Comparison of ENCODE assay signal across 9 mouse cellular contexts in genomic region chr2:158886571-158886970, GRCm38 (mm10).
DNase-seq lines count a peak whose midpoint lies in the region; ATAC-seq lines count a peak whose summit lies in the region.
"Had no signal": no experiment of that assay in that cellular context is flagged by ENCODE, and none has a peak within 500 bp of the region (broad histone marks: within the 10 kb centered on the region; RNA-seq: fewer than 3 reads in every experiment).

No protein-coding gene starts in this region.

- ATAC-seq in CD4-positive, CD25-positive, alpha-beta regulatory T cell, adult 4 months, result no peak
- ATAC-seq in liver, embryonic 11.5 days (replicated peaks; ENCODE audit: low FRiP score), result no peak
- peak; percentile 39 to 46; a peak in 2 of 4 replicates for ATAC-seq in hematopoietic stem cell, adult 5-6 weeks (replicated peaks in 1 of 2; ENCODE audit: insufficient read depth in 1 of 2, low FRiP score in 2 of 2, low TSS enrichment in 1 of 2, low read depth in 1 of 2, poor library complexity in 2 of 2, severe bottlenecking in 2 of 2)
- ATAC-seq in inflammation-experienced regulatory T-cells, adult 6 months, result no peak

- no peak overlapping the region for H3K27ac ChIP-seq in liver, embryonic 11.5 days (ENCODE audit: low read depth, low read length)
- H3K27ac ChIP-seq: limb, embryonic 12.5 days had no signal

- H3K27me3 ChIP-seq in liver, embryonic 11.5 days (replicated peaks; ENCODE audit: control insufficient read depth, insufficient read depth, low read length), result no peaks in the 10 kb centered on the region
- H3K27me3 ChIP-seq: limb, embryonic 12.5 days had no signal

- no peaks in the 10 kb centered on the region for H3K4me1 ChIP-seq in liver, embryonic 11.5 days (replicated peaks; ENCODE audit: control insufficient read depth, insufficient read depth, low read length)
- H3K4me1 ChIP-seq: limb, embryonic 12.5 days had no signal

- WGBS in liver, embryonic 11.5 days, result 45% methylated on average over 6 of the region's 6 CpGs

- intact Hi-C loops in left cerebral cortex, postnatal 25 days (cut with DNase I), result no loop called here

- peak; percentile 55 for DNase-seq in CD4-positive, CD25-positive, alpha-beta regulatory T cell, adult 2 months (ENCODE audit: low read depth, low spot score)
- DNase-seq in liver, result peak; percentile 48
- no peak for DNase-seq in liver, embryonic 11.5 days (ENCODE audit: low spot score)
- peak; percentile 71 for DNase-seq in thymus, postnatal 0 days (ENCODE audit: low spot score)
- DNase-seq in left cerebral cortex, postnatal 25 days (ENCODE audit: low spot score in 2 of 2), result no peak

- H3K4me2 ChIP-seq in liver, embryonic 11.5 days, result no peak overlapping the region
- H3K4me2 ChIP-seq: limb, embryonic 12.5 days had no signal

- H3K9ac ChIP-seq in liver, embryonic 11.5 days (ENCODE audit: low read depth, low read length), result no peak overlapping the region
- H3K9ac ChIP-seq: limb, embryonic 12.5 days had no signal

- H3K9me3 ChIP-seq in liver, embryonic 11.5 days (ENCODE audit: control insufficient read depth, low read length), result no peaks in the 10 kb centered on the region
- H3K9me3 ChIP-seq: limb, embryonic 12.5 days had no signal

- no peak overlapping the region for H3K4me3 ChIP-seq in liver, embryonic 11.5 days (ENCODE audit: low read depth, low read length)
- H3K4me3 ChIP-seq: limb, embryonic 12.5 days had no signal

- no peaks in the 10 kb centered on the region for H3K36me3 ChIP-seq in liver, embryonic 11.5 days (ENCODE audit: control insufficient read depth, insufficient read depth, low read length)
- H3K36me3 ChIP-seq: limb, embryonic 12.5 days had no signal

Comparison
In these comparisons a context has a peak if more than half of its experiments do, and no peak if none do; other contexts are left out.
1. DNase-seq: peak in CD4-positive, CD25-positive, alpha-beta regulatory T cell, adult 2 months (single experiment), liver (single experiment) and thymus, postnatal 0 days (single experiment); none in liver, embryonic 11.5 days (single experiment) and left cerebral cortex, postnatal 25 days (0 of 2).
2. ATAC-seq: peak in hematopoietic stem cell, adult 5-6 weeks (2 of 2); none in CD4-positive, CD25-positive, alpha-beta regulatory T cell, adult 4 months (single experiment), liver, embryonic 11.5 days (single experiment) and inflammation-experienced regulatory T-cells, adult 6 months (single experiment).